Comparison of ENCODE assay signal across 17 mouse cellular contexts in the genomic region with DNA sequence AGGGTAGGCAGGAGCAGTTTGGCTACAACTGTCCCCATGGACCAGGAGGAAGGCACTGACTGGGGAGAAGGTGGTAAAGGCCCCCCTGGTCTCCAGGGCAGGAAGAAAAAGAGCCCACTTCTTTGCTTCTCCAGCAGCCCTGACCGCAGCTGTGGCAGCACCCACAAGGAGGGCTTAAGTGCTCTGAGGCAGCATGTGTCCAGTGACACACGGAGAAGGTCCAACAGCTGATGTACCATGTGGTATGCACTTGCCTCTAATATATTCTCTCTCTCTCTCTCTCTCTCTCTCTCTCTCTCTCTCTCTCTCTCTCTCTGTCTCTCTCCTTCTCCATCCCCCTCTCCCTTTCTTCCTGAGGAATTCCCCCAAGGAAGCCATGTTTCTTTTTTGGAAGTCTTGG. TPM values are rescaled to one million over a fixed set of nuclear protein-coding genes. Genes with fewer than 3 reads are reported as not detected.
A peak's percentile ranks its signal among the peaks of the same experiment; 100 is the strongest.
DNase-seq lines count a peak whose midpoint lies in the region; ATAC-seq and TF ChIP-seq lines count a peak whose summit lies in the region.
"Had no signal": no experiment of that assay in that cellular context is flagged by ENCODE, and none has a peak within 500 bp of the region (broad histone marks: within the 10 kb centered on the region; RNA-seq: fewer than 3 reads in every experiment).

A gene (minus strand): TSS at position 202 of the 400 bp plus-strand sequence.

- intact Hi-C loops in gastrocnemius, adult 2 months (cut with DNase I) = no loop called here

- no peak for ATAC-seq in hindbrain, embryonic 15.5 days (ENCODE audit: low FRiP score, low read depth)
- no peak for ATAC-seq in hindbrain, postnatal 0 days
- ATAC-seq in neural tube, embryonic 13.5 days (ENCODE audit: low read depth) = no peak
- ATAC-seq: midbrain, embryonic 16.5 days had no signal

- H3K4me2 ChIP-seq in hindbrain, embryonic 15.5 days = no peak within 1 kb of the TSS
- H3K4me2 ChIP-seq in hindbrain, postnatal 0 days (ENCODE audit: low read depth, low read length) = no peak within 1 kb of the TSS
- no peak within 1 kb of the TSS for H3K4me2 ChIP-seq in neural tube, embryonic 13.5 days

- H3K4me1 ChIP-seq in hindbrain, embryonic 15.5 days (replicated peaks) = peaks cover 16% of the 10 kb centered on the region
- peaks cover 28% of the 10 kb centered on the region; the same call in 1 of the 2 replicates for H3K4me1 ChIP-seq in hindbrain, postnatal 0 days (ENCODE audit: insufficient read depth, low read length)
- H3K4me1 ChIP-seq in neural tube, embryonic 13.5 days (replicated peaks) = peaks cover 23% of the 10 kb centered on the region
- H3K4me1 ChIP-seq in olfactory bulb, adult 2 months (ENCODE audit: control insufficient read depth, insufficient read depth, low read length) = peaks cover 19% of the 10 kb centered on the region

- no peaks in the 10 kb centered on the region for H3K27me3 ChIP-seq in hindbrain, embryonic 15.5 days
- H3K27me3 ChIP-seq in hindbrain, postnatal 0 days (ENCODE audit: insufficient read depth, low read length) = no peaks in the 10 kb centered on the region
- H3K27me3 ChIP-seq in neural tube, embryonic 13.5 days = no peaks in the 10 kb centered on the region; the same call in 1 of the 2 replicates

- 0 out of 2 replicates have a peak within 1 kb of the TSS, but pooled peaks have one; percentile 17 for H3K27ac ChIP-seq in gastrocnemius, adult 2 months
- peak within 1 kb of the TSS; percentile 34; the same call in 1 of the 2 replicates for H3K27ac ChIP-seq in hindbrain, embryonic 15.5 days (replicated peaks)
- H3K27ac ChIP-seq in hindbrain, postnatal 0 days = no peak within 1 kb of the TSS
- H3K27ac ChIP-seq in neural tube, embryonic 13.5 days (replicated peaks) = 0 out of 2 replicates have a peak within 1 kb of the TSS, but pooled peaks have one; percentile 13
- H3K27ac ChIP-seq in olfactory bulb, adult 2 months (ENCODE audit: insufficient read depth, low read depth, low read length) = peak within 1 kb of the TSS; percentile 52; the same call in 1 of the 2 replicates
- H3K27ac ChIP-seq: kidney, postnatal 0 days; liver, embryonic 14.5 days had no signal

- H3K9me3 ChIP-seq in hindbrain, embryonic 15.5 days = no peaks in the 10 kb centered on the region
- no peaks in the 10 kb centered on the region for H3K9me3 ChIP-seq in hindbrain, postnatal 0 days (ENCODE audit: low read length)
- H3K9me3 ChIP-seq in neural tube, embryonic 13.5 days = no peaks in the 10 kb centered on the region

- 89% methylated on average over 2 of the region's 2 CpGs for WGBS in hindbrain, embryonic 15.5 days
- WGBS in hindbrain, postnatal 0 days = 69% methylated on average over 2 of the region's 2 CpGs
- 88% methylated on average over 2 of the region's 2 CpGs for WGBS in neural tube, embryonic 13.5 days
- 81% methylated on average over 2 of the region's 2 CpGs for WGBS in olfactory bulb, adult 2 months

- no peaks in the 10 kb centered on the region for H3K36me3 ChIP-seq in hindbrain, embryonic 15.5 days
- H3K36me3 ChIP-seq in hindbrain, postnatal 0 days (ENCODE audit: insufficient read depth, low read length) = no peaks in the 10 kb centered on the region
- no peaks in the 10 kb centered on the region for H3K36me3 ChIP-seq in neural tube, embryonic 13.5 days

- TF ChIP-seq CTCF in gastrocnemius, adult 2 months (IDR thresholded peaks at IDR 0.05) = no peak
- TF ChIP-seq CTCF in hindbrain, postnatal 0 days (IDR thresholded peaks at IDR 0.05; ENCODE audit: low read depth) = no peak
- no peak for TF ChIP-seq CTCF in olfactory bulb, adult 2 months (IDR thresholded peaks at IDR 0.05; ENCODE audit: insufficient read depth, low read depth, low read length)

- no peak for DNase-seq in gastrocnemius, adult 2 months
- DNase-seq in gastrocnemius, adult 18-20 months (ENCODE audit: low spot score) = no peak
- DNase-seq in hindbrain, postnatal 0 days (ENCODE audit: low spot score) = no peak
- no peak for DNase-seq in neural tube, embryonic 10.5 days (ENCODE audit: extremely low spot score, low spot score)
- no peak for DNase-seq in c-Kit-positive CD71-positive TER-119-positive erythroid progenitor cells, embryonic 14.5 days (ENCODE audit: low spot score)
- DNase-seq: adrenal gland, adult 2 months; cerebellum, adult 8-10 months; embryo, embryonic 11 days; layer of hippocampus, adult 9-11 months had no signal

- TF ChIP-seq POLR2A in olfactory bulb, adult 2 months (IDR thresholded peaks at IDR 0.05; ENCODE audit: insufficient read depth, low read depth, low read length) = no peak

- no peak within 1 kb of the TSS for H3K9ac ChIP-seq in hindbrain, embryonic 15.5 days
- no peak within 1 kb of the TSS for H3K9ac ChIP-seq in hindbrain, postnatal 0 days (replicated peaks; ENCODE audit: low read length)
- no peak within 1 kb of the TSS for H3K9ac ChIP-seq in neural tube, embryonic 13.5 days
- H3K9ac ChIP-seq: liver, embryonic 14.5 days had no signal

- H3K4me3 ChIP-seq in gastrocnemius, adult 2 months = no peak within 1 kb of the TSS
- H3K4me3 ChIP-seq in hindbrain, embryonic 15.5 days = no peak within 1 kb of the TSS
- no peak within 1 kb of the TSS for H3K4me3 ChIP-seq in hindbrain, postnatal 0 days (ENCODE audit: low read length)
- H3K4me3 ChIP-seq in neural tube, embryonic 13.5 days = no peak within 1 kb of the TSS
- no peak within 1 kb of the TSS for H3K4me3 ChIP-seq in olfactory bulb, adult 2 months (ENCODE audit: insufficient read depth, low read depth, low read length)

RNA-seq across cellular contexts. Expression of the gene that starts here (rescaled TPM):
- total RNA-seq in gastrocnemius, adult 2 months (2021) = under 1 TPM in 1 of 2 experiments, not detected in 1; 0.36 TPM
- total RNA-seq in gastrocnemius, adult 18-20 months (2021) = under 1 TPM; 0.18 to 0.21 TPM
- polyA plus RNA-seq in hindbrain, embryonic 15.5 days (2015; fragmentation: Nextera tagmentation; extraction: Ambion mirVana) = 0.22 and 0.35 TPM in 2 replicates
- not detected in 2 replicates for total RNA-seq in hindbrain, postnatal 0 days (2014; rRNA removed)
- polyA plus RNA-seq in hindbrain, postnatal 0 days (2015; fragmentation: Nextera tagmentation; extraction: Ambion mirVana) = 0.19 and 0.30 TPM in 2 replicates
- polyA plus RNA-seq in neural tube, embryonic 13.5 days (2015; fragmentation: Nextera tagmentation; extraction: Ambion mirVana) = 1.3 and 5.9 TPM in 2 replicates
- not detected in 2 replicates for polyA plus RNA-seq in olfactory bulb, adult 2 months (2012; ENCODE audit: insufficient read depth, insufficient read length, low replicate concordance, missing spikeins)
- total RNA-seq: adrenal gland, adult 2 months; neutrophil, adult 5-6 weeks had no signal
- polyA plus RNA-seq: intestine, embryonic 14.5 days; kidney, postnatal 0 days; liver, embryonic 14.5 days; midbrain, embryonic 16.5 days had no signal
